Mouse (Mus musculus) bone marrow, adult 2 months (tissue): ENCODE measurements at regions not wholly inside any gene's neighbourhood (a gene's known extent, or its start where the extent isn't known, plus 50 kb on each side); places are given as distances from the start of the nearest gene placed in this dataset.

ENCODE experiments used
- CTCF ChIP-seq: fragments of 200-500 bp; IDR thresholded peaks from 2 replicates; pipeline ENCODE4 v1.5.1; 2011; ENCODE audit warnings: low read length, control low read depth; ENCODE audit not compliant: control insufficient read depth, insufficient read depth
- POLR2A ChIP-seq: fragments of 200-500 bp; IDR thresholded peaks from 2 replicates; pipeline ENCODE4 v1.6.1; 2011; ENCODE audit warnings: low read depth, mild to moderate bottlenecking, control low read depth, low read length, borderline replicate concordance; ENCODE audit not compliant: control insufficient read depth

- TF ChIP-seq CTCF (no peak), POLR2A (no peak)
Observed at GRCm38 (mm10) chr2:22165443-22165842, 61.9 kb upstream of the Myo3a start.
